Mouse (Mus musculus): Measurements from ENCODE around the gene Tcf7l2.

Tcf7l2 gene

GRCm38 (mm10) chr19:55761086-55761485, 19.5 kb downstream of the Tcf7l2 start:
- DNase-seq: no peak

- no peak for DNase-seq
Observed at GRCm38 (mm10) chr19:55762187-55762586, 20.6 kb downstream of the Tcf7l2 start.

DNA sequence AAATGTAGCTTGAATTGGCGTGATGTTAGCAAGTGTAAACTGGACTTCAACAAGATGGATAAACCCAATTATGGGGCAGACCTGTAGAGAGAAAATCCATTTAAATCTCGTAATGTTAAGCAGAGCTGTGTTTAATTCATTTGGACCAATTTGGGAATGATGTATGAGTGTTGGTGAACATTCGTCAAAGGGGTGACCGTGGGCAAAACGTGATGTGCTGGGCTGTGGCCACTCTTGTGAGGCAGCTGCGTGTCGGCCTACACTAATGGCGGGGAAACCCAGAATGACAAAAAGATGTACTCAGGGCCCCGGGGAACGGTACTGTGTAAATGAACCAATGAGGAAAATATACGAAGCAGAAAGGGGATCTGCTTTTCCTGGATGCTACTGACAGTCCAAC, 24.2 kb downstream of the Tcf7l2 start:
- no peak for DNase-seq

DNA sequence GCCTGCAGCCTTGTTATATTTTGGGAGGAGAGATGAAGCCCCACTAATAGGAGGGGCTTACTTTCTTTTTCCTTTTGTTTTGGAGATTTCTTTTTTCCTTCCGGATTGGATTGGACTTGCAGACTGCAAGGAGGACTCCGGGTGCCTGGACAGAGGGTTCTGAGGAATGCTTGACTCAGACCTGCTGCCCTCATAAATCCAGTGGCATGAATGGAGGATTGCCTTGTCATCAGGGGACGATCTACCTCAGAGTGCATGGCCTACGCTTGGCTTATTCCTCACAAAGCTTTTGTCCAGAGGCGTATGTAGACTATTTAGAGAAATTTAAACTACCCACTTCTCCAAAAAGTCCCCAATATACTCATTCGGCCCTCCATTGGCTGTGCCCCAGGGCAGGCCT, 25.5 kb downstream of the Tcf7l2 start:
- DNase-seq: no peak

GRCm38 (mm10) chr19:55767579-55767978, 26.0 kb downstream of the Tcf7l2 start:
- no peak for DNase-seq

- no peak for DNase-seq
Observed at GRCm38 (mm10) chr19:55768246-55768645, 26.6 kb downstream of the Tcf7l2 start.

DNA sequence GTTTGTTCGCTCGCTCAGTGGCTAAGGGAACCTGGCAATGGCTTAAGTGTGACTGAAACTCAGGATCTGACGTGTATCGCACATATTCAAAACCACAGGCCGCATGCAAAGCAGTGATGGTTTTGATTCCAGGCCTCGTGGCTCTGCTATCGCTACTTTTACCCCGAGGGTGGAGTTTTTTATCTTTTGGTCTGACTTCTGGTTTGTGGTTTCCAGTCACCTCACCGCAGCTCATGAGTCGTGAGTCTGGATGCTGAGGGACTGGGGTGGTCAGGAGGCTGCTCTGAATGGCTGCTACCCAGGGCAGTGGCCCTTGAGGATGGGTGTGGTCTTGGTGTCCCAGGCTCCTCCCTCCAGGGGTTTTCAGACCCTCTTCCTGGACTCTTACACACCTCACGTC, 27.3 kb downstream of the Tcf7l2 start:
- peak in 1 of 2 experiments; percentile 8 for DNase-seq

- no peak for DNase-seq
Observed at GRCm38 (mm10) chr19:55774334-55774733, 32.7 kb downstream of the Tcf7l2 start.

GRCm38 (mm10) chr19:55774824-55775223, 33.2 kb downstream of the Tcf7l2 start:
- no peak for DNase-seq

GRCm38 (mm10) chr19:55779871-55780270, 38.3 kb downstream of the Tcf7l2 start:
- DNase-seq: no peak

GRCm38 (mm10) chr19:55781087-55781486, 39.5 kb downstream of the Tcf7l2 start:
- DNase-seq: no peak

DNA sequence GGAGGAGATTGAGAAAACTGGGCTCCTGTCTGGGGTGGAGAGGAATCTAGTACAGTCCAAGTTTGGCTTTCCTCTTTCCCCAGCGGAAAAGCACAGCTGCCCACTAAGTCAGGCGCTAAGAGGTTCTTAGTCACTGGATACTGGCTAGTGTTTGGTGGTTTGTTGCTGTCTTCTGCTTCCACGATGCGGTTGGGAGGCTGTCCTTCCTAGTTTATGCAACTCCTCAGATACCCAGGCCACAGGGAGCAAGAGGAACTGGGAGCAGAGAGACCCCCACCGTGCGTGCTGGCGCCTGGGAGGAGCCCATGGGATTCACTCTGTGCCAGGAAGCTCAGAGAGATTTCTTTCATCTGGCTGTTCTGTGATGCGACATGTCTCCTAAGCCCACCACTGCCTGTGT, 40.1 kb downstream of the Tcf7l2 start:
- DNase-seq: no peak

DNA sequence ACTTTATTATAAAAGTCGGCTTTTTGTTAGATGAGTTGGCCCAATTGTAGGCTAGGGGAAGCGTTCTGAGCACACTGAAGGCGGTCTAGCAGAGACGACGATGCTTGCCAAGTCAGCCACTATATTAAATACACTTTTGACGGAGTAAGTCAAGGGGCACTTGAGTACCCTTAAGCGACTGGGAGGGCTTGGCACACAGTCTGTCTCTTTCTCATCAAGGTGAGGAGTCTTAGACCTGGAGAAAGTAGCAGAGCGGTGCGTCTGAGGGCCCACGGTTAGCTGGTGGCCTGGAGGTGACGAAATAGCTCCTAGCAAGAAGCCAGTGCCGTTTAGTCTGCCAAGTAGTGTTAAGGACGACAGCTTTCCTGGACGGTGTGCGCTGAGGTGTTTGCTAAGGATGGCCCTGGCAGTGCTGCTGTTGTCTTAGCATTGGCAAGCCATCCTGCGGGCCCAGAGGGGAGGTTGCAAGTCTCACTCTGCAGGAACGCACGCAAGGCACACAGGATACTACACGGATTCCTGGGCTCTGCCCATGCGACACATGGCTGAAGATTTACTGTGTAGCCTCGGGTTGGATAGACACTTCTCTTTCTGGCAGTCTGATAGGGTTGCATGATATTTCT, 43.3 kb downstream of the Tcf7l2 start:
- no peak for DNase-seq

GRCm38 (mm10) chr19:55787420-55787819, 45.8 kb downstream of the Tcf7l2 start:
- DNase-seq: peak in 1 of 2 experiments; percentile 9

DNA sequence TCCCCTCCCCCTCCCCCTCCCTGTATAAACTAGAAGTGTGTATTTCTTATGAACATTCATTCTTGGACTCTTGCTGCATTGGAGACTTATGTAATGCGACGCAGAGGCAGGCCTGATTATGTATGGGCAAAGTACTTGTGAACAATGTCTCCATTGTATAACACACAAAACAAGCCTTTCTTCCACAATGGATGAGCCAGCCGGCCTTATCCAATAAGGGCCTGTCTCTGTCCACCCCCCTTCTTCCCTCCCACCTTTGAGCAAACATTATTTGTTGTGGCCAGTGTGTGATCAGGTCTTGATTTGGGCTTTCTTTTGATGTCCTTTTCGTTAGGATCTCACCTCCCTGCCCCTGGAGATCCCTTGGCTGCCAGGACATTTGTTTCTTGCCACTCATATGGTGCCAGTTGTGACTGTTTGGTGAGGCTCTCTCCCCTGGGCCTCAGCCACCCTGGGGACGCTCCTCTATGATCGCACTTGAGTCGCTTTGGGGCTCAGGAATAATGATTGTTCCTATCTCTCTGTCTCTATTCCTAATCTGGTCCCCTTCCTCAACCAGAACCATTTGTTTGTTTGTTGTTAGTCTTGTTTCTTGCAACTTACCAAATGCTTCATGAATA, 46.8 kb downstream of the Tcf7l2 start:
- no peak for DNase-seq

DNA sequence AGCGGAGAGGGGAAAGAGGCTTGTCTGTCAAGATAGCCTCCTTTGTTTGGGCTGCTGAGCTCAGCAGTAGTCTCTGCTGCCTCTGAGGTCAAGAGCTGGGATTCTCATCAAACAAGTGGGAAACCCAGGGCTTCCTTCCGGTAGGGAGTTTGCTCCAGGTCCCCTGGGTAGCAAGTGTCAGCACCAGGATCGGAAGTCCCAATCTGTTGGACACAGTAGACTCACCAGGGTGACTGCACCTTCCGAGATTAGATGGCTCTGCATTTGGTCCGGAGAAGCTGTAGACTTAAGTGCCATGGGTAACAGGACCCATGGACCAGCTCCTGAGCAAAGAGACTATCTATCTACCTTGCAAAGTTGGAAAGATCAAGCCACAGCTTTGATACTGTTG, 47.3 kb downstream of the Tcf7l2 start:
- no peak for DNase-seq

- no peak for DNase-seq
Observed at GRCm38 (mm10) chr19:55789838-55790237, 48.2 kb downstream of the Tcf7l2 start.

DNA sequence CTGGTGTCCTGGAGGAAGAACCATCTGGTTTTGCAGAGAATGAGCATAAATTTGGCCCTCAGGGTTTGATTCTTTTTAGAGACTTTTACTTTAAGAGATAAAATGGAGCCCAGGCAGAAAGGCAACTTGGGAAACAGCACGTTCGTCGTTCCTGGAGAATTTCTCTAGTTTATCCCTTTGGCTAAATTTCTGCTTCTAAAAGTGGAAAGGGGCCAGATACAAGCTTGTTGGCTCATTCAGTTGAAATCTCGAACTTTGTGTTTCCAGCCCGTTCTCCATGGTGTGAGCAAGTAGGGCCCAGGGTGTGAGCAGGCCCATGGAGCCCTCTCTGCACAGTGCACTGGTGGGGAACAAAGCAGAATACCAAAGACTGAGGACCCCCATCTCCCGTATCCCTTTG, 49.7 kb downstream of the Tcf7l2 start:
- no peak for DNase-seq

DNA sequence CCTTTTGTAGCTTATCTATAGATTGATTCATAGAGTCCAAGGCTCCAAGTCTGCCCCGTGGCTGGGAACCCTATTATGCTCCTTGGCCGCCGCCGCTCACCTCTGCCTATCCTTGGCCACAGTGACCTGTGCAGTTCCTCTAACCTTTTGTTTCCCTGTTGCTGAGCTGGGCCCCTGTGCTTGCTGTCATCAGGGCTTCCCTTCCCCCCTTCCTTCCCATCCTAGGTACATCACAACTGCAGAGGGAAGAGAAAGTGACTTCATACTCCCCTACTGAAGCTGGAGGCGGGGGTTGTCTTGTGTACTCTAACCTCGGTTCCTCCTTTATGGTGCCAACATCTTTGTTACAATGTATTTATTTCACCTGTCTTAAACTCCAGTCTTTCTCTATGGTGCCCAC, 50.3 kb downstream of the Tcf7l2 start:
- peak in 1 of 2 experiments; percentile 10 for DNase-seq

GRCm38 (mm10) chr19:55792571-55792970, 51.0 kb downstream of the Tcf7l2 start:
- DNase-seq: peak; percentile 11 to 12

DNA sequence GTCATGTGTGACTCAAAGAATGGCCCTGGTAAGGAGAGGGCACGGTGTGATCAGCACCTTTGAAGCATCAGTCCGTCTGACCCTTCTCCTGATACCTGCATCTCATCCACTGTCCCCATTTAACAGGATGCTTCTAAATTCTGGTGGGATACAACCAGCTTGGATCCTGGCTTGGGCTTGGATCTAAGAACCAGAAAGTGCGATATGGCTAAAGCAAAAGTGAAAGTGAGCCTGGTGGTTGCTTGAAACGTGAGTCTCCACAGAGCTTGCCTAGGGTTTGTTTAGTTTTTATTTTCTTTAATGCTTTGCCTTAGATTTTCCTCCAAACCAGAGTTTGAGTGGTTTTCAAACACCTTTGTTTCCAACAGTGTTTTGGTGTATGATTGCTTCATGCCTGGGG, 51.4 kb downstream of the Tcf7l2 start:
- DNase-seq: no peak

- no peak for DNase-seq
Observed at GRCm38 (mm10) chr19:55794194-55794945, 52.8 kb downstream of the Tcf7l2 start.

DNA sequence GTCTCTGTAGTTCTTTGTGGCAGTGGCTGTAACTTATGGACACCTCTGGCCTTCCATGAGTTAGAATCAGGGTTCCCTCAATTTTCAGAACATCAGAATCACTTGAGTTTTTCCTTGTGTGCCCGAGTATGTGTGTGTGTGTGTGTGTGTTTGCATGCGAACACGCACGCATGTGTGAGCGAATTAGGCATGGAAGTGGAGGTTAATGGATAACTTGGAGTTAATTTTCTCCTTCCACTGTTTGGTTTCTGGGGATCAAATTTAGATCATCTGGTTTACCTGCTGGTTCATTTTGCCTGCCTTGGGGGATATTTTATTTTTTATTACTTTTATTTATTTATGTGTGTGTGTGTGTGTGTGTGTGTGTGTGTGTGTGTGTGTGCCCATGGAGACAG, 53.3 kb downstream of the Tcf7l2 start:
- DNase-seq: no peak

GRCm38 (mm10) chr19:55795349-55795748, 53.7 kb downstream of the Tcf7l2 start:
- no peak for DNase-seq
